Mouse (Mus musculus) hindlimb bud, embryonic 11.5 days (tissue): ENCODE data around the gene BC017158.

ENCODE experiments used
- DNase-seq: peaks from one replicate; pipeline ENCODE4 v3.0.0-alpha.2; 2012; ENCODE audit warnings: low read depth, low spot score; ENCODE audit errors: extremely low spot score

Gene BC017158

DNA sequence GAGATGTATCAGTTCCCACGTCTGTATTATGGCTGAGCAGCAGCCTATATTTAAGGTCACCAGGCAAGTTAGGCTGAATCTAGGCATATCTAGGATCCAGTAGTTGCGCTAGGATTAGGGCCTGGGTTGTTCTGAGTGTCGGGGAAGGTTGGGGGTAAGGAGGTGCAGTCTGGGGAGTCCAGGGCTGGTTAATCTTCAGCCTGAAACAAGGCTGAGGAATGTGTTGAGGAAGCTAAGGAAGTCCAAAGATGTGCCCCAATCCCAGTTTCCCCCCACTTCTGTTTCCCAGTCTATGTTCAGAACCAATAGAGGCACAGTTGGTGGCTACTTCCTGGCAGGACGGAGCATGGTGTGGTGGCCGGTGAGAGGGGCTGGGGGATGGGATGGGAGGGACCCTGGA, 31.9 kb downstream of the BC017158 start:
- no peak for DNase-seq

DNA sequence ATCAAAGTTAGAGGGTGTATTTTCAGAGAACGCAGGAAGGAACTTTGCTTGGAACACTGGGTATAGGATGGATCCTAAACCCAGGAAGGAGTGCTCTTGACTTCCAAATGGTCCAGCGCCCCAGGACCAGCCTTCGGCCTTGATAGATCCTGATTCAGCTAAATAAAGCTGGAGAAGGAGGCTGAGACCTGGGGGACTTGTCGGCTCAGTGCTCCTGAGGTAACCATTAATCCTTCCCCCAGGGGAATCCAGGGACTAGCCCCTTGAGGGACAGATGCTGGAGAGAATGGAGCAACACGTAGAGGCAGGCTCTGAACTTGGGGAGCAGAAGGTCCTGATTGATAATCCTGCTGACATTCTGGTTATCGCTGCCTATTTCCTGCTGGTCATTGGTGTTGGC, 32.6 kb downstream of the BC017158 start, which contains the start of gene Slc5a2:
TSS of gene Slc5a2 (plus strand) at position 247 of the 400 bp plus-strand sequence.
- DNase-seq = no peak

DNA sequence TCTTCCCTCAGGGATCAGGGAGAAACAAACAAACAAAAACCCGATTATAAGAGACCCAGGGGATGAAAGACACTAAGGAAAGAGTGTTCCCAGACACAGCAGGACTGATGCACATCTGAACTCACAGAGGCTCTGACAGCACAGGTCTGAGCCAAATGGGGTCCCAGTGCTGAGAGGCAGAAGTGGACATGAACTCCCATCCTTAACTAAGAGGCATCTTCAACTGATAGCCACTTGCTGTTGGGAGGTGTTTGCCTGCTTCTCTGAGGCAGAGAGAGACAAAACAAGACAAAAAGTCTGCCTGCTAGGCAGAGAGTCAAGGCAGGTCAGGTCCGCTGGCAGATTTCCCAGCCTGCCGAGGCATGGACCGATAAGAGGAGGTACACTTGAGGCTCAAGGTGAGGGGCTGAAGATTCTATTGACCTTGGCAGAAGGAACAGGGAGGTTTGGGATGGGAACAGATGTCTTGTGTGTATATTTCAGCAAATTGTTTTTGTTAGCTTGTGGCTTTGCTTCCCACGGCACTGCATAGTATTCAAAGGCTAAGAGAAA, 41.1 kb downstream of the BC017158 start:
- no peak for DNase-seq

DNA sequence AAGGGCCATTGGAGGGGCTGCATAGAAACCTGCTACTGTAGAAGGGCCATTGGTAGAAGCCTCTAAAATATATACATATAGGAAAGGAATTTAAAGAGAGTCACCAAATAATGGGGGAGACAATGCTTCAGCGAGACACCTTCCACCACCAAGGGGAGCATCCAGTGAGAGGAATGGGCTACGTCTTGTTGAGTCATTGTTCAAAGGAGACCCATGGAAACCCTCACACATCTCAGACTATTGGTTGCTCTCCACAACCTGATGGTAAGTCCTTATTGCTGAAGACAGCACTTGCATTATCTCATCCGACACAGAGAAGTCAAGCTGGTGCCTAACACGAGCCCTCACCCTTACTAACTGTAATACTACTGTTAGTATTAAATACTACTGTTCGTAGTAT, 42.2 kb downstream of the BC017158 start:
- DNase-seq = no peak

DNA sequence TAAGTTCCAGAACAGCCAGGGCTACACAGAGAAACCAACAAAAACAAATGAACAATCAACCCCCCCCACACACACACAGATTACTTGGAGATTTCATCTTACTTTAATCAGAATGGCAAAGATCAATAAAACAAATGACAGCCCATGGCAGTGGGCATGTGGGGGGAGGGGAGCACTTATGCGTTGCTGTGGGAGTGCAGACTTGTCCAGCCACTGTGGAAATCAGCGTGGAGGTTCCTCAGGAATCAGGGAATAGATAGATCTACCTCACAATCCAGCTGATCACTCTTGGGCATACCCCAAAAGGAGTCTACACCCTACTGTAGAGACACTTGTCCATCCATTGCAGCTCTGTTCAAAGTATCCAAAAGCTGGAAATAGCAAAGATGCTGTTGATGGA, 43.0 kb downstream of the BC017158 start:
- DNase-seq = no peak

DNA sequence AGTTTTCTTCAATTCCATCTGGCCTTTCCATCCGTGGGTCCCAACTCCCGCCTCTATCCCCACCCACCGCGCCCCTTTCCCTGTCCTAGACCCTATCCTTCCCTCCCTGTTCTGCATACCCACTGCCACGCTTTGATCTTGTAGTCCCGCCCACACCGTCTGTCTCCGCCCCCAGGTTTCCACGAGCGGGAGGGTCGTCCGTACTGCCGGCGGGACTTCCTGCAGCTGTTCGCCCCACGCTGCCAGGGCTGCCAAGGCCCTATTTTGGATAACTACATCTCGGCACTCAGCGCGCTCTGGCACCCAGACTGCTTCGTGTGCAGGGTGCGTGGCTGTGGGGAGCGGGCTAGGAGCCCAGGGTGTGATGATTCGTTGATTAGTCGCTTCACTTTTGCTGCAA, 45.4 kb downstream of the BC017158 start:
- no peak for DNase-seq

DNA sequence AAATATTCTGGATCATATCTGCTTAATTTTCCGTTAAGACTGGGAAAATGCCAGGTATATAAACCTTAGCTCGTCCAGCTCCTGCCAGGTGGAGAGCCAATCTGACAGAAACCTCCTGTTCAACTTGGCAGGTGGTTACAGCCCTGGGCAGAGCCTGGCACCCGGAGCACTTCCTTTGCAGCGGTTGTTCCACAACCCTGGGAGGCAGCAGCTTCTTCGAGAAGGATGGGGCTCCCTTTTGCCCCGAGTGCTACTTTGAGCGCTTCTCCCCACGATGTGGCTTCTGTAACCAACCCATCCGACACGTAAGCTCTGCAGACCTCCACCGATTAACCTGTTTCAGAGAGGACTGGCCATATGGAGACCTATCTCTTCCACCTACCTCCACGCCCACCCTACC, 46.0 kb downstream of the BC017158 start:
- no peak for DNase-seq

DNA sequence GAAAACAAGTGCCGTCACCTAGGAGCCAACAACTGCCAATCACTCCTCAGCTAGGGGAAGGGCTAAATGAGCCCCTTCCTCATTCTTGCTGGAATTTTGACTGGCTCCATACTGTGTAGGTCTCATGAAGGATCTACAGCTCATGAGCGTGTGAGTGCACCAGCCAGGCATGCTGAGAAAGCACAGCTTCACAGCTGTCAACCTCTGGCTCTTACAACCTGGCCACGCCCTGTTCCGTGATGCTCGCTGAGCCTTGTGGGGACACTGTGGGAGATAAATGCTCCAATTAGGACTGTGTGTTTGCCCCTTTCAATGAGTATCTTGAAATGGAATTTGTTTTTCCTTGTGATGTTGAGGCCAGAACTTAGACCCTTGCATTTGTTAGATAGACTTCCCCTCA, 48.0 kb downstream of the BC017158 start:
- DNase-seq = no peak

DNA sequence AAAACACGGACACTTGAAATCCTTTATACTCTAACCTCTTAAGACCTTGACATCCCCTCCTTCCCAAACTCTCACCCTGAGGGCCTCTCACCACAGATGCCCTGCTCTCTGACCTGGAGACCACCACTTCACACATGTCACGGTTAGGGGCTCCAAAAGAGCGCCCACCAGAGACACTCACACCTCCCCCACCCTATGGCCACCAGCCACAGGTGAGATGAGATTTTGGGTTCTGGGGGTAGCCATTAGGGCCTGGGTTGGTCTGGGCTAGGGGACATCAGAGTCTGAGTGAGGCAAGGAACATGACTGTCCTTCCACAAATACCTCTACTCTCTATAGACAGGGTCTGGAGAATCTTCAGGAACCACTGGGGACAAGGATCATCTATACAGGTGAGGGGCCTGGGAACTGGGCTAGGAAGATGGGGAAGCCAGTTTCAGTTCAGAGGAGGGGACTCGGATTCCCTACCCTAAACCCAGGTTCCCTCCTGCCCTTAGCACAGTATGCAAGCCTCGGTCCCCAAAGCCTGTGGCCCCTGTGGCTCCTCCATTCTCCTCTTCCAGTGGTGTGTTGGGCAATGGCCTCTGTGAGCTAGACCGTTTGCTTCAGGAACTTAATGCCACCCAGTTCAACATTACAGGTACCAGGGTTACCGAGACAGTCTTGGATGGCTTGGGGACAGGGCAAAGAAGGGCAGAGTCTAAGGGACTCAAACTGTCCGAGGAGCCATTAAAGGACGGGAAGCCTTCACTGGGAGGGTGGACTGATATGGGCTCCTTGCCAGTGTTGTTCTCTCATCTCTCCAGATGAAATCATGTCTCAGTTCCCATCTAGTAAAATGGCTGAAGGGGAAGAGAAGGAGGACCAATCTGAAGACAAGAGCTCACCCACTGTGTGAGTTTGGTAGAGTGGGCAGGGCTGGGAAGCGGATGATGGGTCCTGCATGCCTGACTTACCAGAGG, 49.6 kb downstream of the BC017158 start:
- no peak for DNase-seq

DNA sequence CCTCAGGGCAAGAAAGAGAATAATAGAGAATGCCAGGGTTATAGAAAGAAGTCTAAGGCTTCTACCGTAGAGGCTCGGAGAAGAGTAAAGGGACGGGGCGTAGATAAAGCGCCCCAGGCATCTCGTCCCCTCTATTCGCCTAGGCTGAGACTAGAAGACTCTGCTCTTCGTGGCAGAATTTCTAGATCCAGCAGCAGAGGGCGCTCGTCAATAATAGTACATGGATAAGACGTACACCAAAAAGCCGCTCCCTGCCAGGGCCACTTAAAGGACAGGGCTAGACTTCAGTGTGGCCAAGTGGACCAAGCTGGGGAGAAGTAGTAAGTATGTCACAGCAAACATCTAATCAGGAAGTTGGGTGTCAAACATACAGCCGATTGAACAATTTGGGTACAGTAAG, 50.5 kb downstream of the BC017158 start:
- DNase-seq = peak; percentile 70

DNA sequence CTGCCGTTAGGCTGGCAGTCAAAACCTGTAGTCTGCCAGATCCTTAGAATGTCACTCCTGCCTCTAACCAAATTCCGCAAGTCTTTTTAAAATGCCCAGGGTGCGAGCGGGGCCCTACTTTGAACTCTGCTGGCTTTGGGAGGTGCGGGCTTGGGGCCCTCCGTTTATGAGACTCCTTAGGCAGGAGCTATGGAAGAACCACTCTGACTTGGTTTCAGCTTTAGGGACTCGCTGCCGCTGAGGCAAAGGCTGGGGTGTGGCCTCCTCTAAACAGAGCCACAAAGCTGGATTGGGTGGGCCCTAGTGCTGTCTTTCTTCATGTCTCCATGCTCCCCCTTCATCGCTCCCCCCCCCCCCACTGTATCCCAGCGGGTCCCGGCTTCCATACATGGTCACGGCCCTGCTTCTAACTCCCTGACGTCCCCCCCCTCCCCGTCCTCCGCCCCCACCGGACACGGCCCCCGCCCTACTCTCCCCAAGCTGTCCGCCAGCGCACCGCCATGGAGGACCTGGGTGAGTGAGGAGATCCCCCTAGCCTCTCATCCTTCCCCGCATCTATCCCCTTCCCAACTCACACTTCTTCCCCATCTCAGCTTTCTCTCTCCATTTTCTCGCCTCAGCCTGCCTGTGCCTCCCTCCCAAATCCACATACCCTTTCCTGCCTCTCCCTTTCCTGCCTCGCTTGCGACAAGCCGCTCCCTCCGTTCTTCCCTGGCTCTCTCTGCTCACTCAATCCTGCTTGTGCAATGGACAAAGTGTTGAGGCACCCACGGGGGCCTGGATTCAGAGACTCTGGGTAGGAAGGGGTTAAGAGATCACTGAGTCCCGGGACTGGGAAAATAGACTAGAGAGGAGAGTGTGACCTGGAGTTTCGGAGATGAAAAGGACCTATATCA, 51.2 kb downstream of the BC017158 start, which contains the start of gene Tgfb1i1:
TSS of gene Tgfb1i1 (plus strand) at position 317 of the 896 bp plus-strand sequence.
- no peak for DNase-seq

DNA sequence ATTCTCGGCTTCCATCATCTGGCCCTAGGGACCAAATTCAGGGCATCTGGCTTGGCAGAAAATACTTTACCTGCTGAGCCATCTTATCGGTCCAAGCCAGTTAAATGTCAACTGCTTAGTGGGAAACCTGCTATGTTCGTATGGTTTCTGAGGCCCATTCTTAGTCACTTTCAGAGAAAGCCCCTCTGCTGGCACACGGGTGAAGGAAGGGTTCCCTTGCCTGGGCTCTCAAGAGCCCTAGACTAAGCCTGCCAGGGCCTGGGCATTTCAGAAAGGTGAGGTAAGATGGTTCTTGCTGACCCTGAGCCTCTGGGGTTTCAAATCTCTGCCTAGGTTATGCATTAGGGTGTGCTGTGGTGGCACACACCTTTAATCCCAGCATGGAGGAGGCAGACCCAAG, 52.4 kb downstream of the BC017158 start:
- no peak for DNase-seq

DNA sequence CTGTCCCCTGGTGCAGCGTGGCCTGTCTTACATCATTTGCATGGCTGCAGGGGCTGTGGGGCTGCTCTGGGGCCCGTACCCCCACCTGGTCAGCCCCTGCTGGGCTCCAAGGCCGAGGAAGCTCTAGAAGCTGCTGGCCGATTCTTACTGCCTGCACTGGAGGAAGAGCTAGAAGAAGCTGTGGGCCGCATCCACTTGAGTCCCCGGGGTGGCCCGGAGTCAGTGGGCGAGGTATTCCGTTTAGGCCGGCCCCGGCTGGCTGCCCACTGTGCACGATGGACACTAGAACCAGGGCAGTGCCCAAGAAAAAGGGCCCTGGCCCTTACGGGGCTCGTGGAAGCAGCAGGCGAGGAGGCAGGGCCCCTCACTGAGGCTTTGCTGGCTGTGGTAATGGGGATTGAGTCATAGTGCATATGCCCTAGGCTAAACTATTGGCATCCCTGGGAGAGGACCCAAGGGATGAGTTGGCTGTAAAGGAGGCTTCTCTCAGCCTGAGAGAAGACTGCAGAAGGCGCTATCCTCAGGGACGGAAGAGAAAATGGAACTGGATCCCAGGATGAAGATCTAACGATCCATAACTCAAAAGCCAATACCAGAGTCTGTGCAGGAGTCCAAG, 53.5 kb downstream of the BC017158 start:
- DNase-seq = no peak

DNA sequence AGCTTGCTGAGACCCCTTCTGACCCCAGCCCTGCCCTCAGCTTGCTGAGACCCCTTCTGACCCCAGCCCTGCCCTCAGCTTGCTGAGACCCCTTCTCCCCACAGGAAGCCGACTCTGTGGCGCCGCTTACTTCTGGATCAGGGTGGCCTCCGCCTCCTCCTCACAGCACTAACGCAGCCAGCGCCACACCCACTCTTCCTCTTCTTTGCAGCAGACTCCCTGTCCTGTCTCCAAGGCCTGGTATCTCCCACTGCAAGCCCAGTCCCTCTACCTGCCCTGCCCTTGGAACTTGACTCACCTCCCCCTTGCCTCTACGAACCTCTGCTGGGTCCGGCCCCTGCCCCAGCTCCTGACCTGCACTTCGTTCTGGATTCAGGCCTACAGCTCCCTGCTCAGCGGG, 54.0 kb downstream of the BC017158 start:
- DNase-seq = no peak

DNA sequence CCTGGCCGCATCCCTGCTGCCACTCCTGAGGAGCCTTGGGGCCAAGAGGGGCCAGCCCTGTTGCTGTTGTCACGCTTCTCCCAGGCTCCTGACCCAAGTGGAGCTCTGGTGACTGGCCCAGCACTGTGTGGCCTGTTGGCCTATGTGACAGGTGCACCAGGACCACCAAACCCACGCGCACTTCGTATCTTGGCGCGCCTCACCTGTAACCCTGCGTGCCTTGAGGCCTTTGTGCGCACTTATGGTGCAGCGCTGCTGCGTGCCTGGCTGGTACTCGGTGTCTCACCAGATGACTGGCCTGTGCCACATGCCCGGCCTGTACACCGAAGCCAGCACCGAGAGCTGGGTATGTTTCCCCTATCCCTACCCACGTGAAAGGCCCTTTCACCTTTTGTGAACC, 55.6 kb downstream of the BC017158 start:
- no peak for DNase-seq

DNA sequence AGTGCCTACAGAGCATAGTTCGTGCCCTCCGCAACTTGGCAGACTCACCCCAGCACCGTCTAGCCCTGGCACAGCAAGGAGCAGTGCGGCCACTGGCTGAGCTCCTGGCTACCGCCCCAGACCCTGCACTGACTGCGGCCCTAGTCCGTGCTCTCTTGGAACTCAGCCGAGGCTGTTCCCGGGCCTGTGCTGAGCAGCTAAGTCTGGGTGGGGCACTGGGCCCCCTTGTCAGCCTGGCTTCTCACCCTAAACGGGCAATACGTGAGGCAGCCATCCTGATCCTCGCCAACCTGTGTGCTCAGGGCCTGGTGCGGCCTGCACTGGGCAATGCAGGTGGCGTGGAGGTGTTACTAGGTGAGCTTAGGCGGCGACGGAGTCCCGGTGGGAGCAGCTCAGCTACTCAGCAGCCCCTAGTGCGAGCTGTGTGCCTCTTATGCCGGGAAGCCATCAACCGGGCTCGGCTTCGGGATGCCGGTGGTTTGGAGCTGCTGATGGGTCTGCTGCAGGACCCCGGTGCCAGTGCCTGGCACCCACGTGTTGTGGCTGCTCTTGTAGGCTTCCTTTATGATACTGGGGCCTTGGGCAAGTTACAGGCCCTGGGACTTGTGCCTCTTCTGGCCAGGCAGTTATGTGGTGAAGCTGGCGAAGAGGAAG, 57.7 kb downstream of the BC017158 start:
- no peak for DNase-seq

DNA sequence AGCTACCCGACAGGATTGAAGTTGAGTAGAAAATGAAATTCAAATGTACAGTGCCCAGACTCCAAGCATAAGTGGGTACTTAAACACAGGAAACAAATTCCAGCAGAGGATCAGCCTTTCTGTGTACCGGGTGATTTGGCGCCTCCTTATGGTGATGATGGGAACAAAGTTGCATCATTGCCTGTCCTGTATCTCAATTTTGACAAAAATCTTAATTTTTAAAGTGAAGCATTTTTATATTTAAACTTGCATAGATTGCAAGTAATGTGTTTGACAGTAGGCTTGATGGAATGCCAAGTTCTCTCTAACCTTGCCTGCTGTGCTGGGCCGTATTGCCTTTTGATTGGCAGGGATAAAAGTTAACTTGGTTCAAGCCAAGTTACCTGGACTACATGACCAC, 59.0 kb downstream of the BC017158 start:
- DNase-seq = peak; percentile 44

DNA sequence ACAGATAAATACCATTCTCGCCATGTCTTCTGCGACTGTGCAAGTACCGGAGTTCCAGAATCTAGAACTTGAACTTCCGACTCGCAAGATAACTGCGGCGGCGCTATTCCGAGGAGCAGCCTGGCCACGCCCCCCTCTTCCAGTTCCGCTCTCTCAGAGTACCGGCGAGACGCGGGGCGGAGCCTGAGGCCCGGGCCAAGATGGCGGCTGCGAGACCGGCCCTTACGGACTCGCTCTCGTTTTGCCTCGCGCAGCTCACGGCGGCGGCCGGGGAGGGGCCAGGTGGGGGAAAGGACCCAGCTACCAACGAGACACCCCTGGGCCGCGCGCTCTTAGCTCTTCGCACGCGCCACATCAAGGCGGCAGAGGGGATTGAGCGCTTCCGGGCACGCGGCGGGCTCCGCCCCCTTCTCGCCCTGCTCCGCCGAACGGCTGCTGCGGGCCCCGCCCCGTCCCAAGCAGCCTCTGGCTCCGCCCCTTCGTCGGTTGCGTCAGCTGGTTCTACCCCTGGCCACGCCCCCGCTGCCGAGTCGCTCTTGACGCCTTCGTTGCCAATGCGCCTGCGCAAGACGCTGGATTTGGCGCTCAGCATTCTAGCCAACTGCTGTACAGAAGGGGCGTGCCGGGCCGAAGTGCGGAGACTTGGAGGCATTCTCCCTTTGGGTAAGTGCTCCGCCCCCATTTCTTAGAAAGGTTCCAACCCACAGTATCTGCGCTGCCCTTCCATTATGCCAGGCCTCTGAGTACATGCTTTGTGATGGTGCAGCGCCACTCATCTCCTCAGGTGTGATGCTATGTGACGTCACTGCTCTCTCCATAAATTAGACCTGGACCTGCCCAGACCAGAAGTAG, 59.8 kb downstream of the BC017158 start, which contains the start of gene 9130023H24Rik:
TSS of gene 9130023H24Rik (minus strand) at position 105 of the 852 bp plus-strand sequence.
- peak; percentile 95 for DNase-seq

DNA sequence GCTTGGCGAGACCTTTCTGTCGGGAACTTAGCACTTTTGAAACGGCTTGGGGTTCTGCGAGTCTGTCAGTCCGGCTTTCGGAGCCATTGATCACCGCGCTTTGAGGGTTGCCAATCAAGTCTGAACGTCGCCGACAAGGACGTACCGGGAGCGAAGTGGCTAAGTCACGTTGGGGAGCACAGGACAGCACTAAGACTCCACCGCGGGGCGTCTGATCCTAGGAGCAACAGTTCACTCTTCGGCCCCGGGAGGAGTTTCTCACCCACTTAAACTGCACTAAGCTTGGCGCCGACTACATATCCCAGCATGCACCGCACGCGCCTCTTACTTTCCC, 60.4 kb downstream of the BC017158 start:
- DNase-seq = no peak
